Mouse (Mus musculus): ENCODE measurements at regions not wholly inside any gene's neighbourhood (a gene's known extent, or its start where the extent isn't known, plus 50 kb on each side); places are given as distances from the start of the nearest gene placed in this dataset.

GRCm38 (mm10) chr16:75240383-75240782, 345.5 kb downstream of the Lipi start:
- Histone ChIP-seq H3K27ac (no peak overlapping the region), H3K4me1 (ENCODE audit: control insufficient read depth, insufficient read depth, low read length) (no peaks in the 10 kb centered on the region), H3K4me3 (no peak overlapping the region), H3K36me3 (ENCODE audit: control insufficient read depth, insufficient read depth, low read length) (no peaks in the 10 kb centered on the region), H3K79me2 (replicated peaks; ENCODE audit: control insufficient read depth, insufficient read depth, low read length) (no peaks in the 10 kb centered on the region), H3K9ac (ENCODE audit: low read depth, low read length) (no peak overlapping the region), H3K27me3 (ENCODE audit: control insufficient read depth, insufficient read depth, low read length) (no peaks in the 10 kb centered on the region)
- no peak for DNase-seq
- TF ChIP-seq CTCF (IDR thresholded peaks at IDR 0.05) (no peak), POLR2A (IDR thresholded peaks at IDR 0.05; ENCODE audit: insufficient read depth, low read depth, low read length) (no peak), EP300 (IDR thresholded peaks at IDR 0.05; ENCODE audit: insufficient read depth, low read depth, low read length) (no peak)
- whole genome bisulfite sequencing: 36% methylated on average over 2 of the region's 2 CpGs
- intact Hi-C loops (cut with DNase I): no loop called here

GRCm38 (mm10) chr16:75232133-75232532, 353.7 kb downstream of the Lipi start:
- 93% methylated on average over 1 of the region's 1 CpGs for WGBS
- DNase-seq: no peak
- intact Hi-C loops (cut with DNase I): no loop called here
- H3K4me1 ChIP-seq (ENCODE audit: control insufficient read depth, insufficient read depth, low read length): no peaks in the 10 kb centered on the region
- H3K27ac ChIP-seq: no peak overlapping the region
- no peak overlapping the region for H3K4me3 ChIP-seq
- TF ChIP-seq CTCF (IDR thresholded peaks at IDR 0.05): no peak
- no peak for TF ChIP-seq EP300 (IDR thresholded peaks at IDR 0.05; ENCODE audit: insufficient read depth, low read depth, low read length)
- TF ChIP-seq POLR2A (IDR thresholded peaks at IDR 0.05; ENCODE audit: insufficient read depth, low read depth, low read length): no peak
- H3K79me2 ChIP-seq (replicated peaks; ENCODE audit: control insufficient read depth, insufficient read depth, low read length): no peaks in the 10 kb centered on the region
- H3K27me3 ChIP-seq (ENCODE audit: control insufficient read depth, insufficient read depth, low read length): no peaks in the 10 kb centered on the region
- no peaks in the 10 kb centered on the region for H3K36me3 ChIP-seq (ENCODE audit: control insufficient read depth, insufficient read depth, low read length)
- no peak overlapping the region for H3K9ac ChIP-seq (ENCODE audit: low read depth, low read length)

- Histone ChIP-seq H3K9ac (ENCODE audit: low read depth, low read length) (no peak overlapping the region), H3K36me3 (ENCODE audit: control insufficient read depth, insufficient read depth, low read length) (no peaks in the 10 kb centered on the region), H3K27me3 (ENCODE audit: control insufficient read depth, insufficient read depth, low read length) (no peaks in the 10 kb centered on the region), H3K4me3 (no peak overlapping the region), H3K4me1 (ENCODE audit: control insufficient read depth, insufficient read depth, low read length) (no peaks in the 10 kb centered on the region), H3K27ac (no peak overlapping the region), H3K79me2 (replicated peaks; ENCODE audit: control insufficient read depth, insufficient read depth, low read length) (no peaks in the 10 kb centered on the region)
- 62% methylated on average over 2 of the region's 2 CpGs for WGBS
- TF ChIP-seq EP300 (IDR thresholded peaks at IDR 0.05; ENCODE audit: insufficient read depth, low read depth, low read length): no peak
- TF ChIP-seq CTCF (IDR thresholded peaks at IDR 0.05): no peak
- TF ChIP-seq POLR2A (IDR thresholded peaks at IDR 0.05; ENCODE audit: insufficient read depth, low read depth, low read length): no peak
- intact Hi-C loops (cut with DNase I): no loop called here
- DNase-seq: no peak
Measured at GRCm38 (mm10) chr16:75193404-75193803, 392.5 kb downstream of the Lipi start.

GRCm38 (mm10) chr16:75190316-75190715, 395.5 kb downstream of the Lipi start:
- Histone ChIP-seq H3K27me3 (ENCODE audit: control insufficient read depth, insufficient read depth, low read length) (no peaks in the 10 kb centered on the region), H3K4me1 (ENCODE audit: control insufficient read depth, insufficient read depth, low read length) (no peaks in the 10 kb centered on the region), H3K79me2 (replicated peaks; ENCODE audit: control insufficient read depth, insufficient read depth, low read length) (no peaks in the 10 kb centered on the region), H3K9ac (ENCODE audit: low read depth, low read length) (no peak overlapping the region), H3K4me3 (no peak overlapping the region), H3K36me3 (ENCODE audit: control insufficient read depth, insufficient read depth, low read length) (no peaks in the 10 kb centered on the region), H3K27ac (no peak overlapping the region)
- WGBS: 89% methylated on average over 6 of the region's 6 CpGs
- no peak for TF ChIP-seq EP300 (IDR thresholded peaks at IDR 0.05; ENCODE audit: insufficient read depth, low read depth, low read length)
- no peak for TF ChIP-seq POLR2A (IDR thresholded peaks at IDR 0.05; ENCODE audit: insufficient read depth, low read depth, low read length)
- no peak for TF ChIP-seq CTCF (IDR thresholded peaks at IDR 0.05)
- DNase-seq: no peak
- intact Hi-C loops (cut with DNase I): no loop called here

- no peak for TF ChIP-seq CTCF (IDR thresholded peaks at IDR 0.05)
- TF ChIP-seq EP300 (IDR thresholded peaks at IDR 0.05; ENCODE audit: insufficient read depth, low read depth, low read length): no peak
- TF ChIP-seq POLR2A (IDR thresholded peaks at IDR 0.05; ENCODE audit: insufficient read depth, low read depth, low read length): no peak
- intact Hi-C loops (cut with DNase I): no loop called here
Measured at GRCm38 (mm10) chr16:75166040-75166439, 419.8 kb downstream of the Lipi start.

GRCm38 (mm10) chr16:75164969-75165726, 420.7 kb downstream of the Lipi start:
- H3K79me2 ChIP-seq (replicated peaks; ENCODE audit: control insufficient read depth, insufficient read depth, low read length): no peaks in the 10 kb centered on the region
- no peaks in the 10 kb centered on the region for H3K36me3 ChIP-seq (ENCODE audit: control insufficient read depth, insufficient read depth, low read length)
- TF ChIP-seq CTCF (IDR thresholded peaks at IDR 0.05): no peak
- TF ChIP-seq EP300 (IDR thresholded peaks at IDR 0.05; ENCODE audit: insufficient read depth, low read depth, low read length): no peak
- no peak for TF ChIP-seq POLR2A (IDR thresholded peaks at IDR 0.05; ENCODE audit: insufficient read depth, low read depth, low read length)
- no peaks in the 10 kb centered on the region for H3K27me3 ChIP-seq (ENCODE audit: control insufficient read depth, insufficient read depth, low read length)
- H3K4me3 ChIP-seq: no peak overlapping the region
- 60% methylated on average over 6 of the region's 6 CpGs for whole genome bisulfite sequencing
- intact Hi-C loops (cut with DNase I): no loop called here
- H3K27ac ChIP-seq: no peak overlapping the region
- H3K4me1 ChIP-seq (ENCODE audit: control insufficient read depth, insufficient read depth, low read length): no peaks in the 10 kb centered on the region
- no peak overlapping the region for H3K9ac ChIP-seq (ENCODE audit: low read depth, low read length)
- no peak for DNase-seq

More at GRCm38 (mm10) chr16:75166040-75166439, 419.8 kb downstream of the Lipi start:
- no peaks in the 10 kb centered on the region for H3K36me3 ChIP-seq (ENCODE audit: control insufficient read depth, insufficient read depth, low read length)
- 80% methylated on average over 1 of the region's 1 CpGs for WGBS
- H3K79me2 ChIP-seq (replicated peaks; ENCODE audit: control insufficient read depth, insufficient read depth, low read length): no peaks in the 10 kb centered on the region
- no peak overlapping the region for H3K9ac ChIP-seq (ENCODE audit: low read depth, low read length)
- H3K4me3 ChIP-seq: no peak overlapping the region
- H3K27ac ChIP-seq: no peak overlapping the region
- H3K4me1 ChIP-seq (ENCODE audit: control insufficient read depth, insufficient read depth, low read length): no peaks in the 10 kb centered on the region
- no peak for DNase-seq
- H3K27me3 ChIP-seq (ENCODE audit: control insufficient read depth, insufficient read depth, low read length): no peaks in the 10 kb centered on the region

Measured in heart, adult 2 months (tissue).